Mouse (Mus musculus): ENCODE results near the gene Klhdc8a. TPM values are rescaled to one million over a fixed set of nuclear protein-coding genes. Genes with fewer than 3 reads are reported as not detected.

Klhdc8a gene
- polyA plus RNA-seq, 1 experiment from 2014 or later: 1.4 TPM

DNA sequence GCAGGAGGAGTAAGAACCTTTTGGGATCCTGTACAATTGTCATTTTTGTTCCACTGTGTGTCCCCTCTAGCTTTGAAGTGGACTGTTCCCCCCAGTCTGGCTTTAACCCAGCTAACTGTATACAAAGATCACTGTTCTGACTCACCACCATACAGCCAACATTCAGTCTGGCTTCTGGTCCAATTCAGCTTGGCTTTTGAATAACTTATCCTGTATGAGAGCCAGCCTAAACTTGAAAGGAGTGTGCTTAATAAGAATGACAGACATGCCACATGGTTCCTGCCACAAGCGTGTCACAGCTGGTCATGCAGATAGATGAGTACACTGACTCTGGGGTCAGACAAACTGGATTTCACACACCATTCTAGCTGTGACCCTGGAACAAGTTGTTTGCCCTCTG, 11.7 kb upstream of the Klhdc8a start:
- H3K4me2 ChIP-seq (replicated peaks; ENCODE audit: low read depth, low read length): no peak overlapping the region
- no peak overlapping the region for H3K4me3 ChIP-seq (ENCODE audit: low read length)
- no peaks in the 10 kb centered on the region for H3K9me3 ChIP-seq (ENCODE audit: control insufficient read depth, low read length)
- H3K36me3 ChIP-seq (ENCODE audit: control insufficient read depth, insufficient read depth, low read length): no peaks in the 10 kb centered on the region
- H3K27me3 ChIP-seq (ENCODE audit: control insufficient read depth, insufficient read depth, low read length): no peaks in the 10 kb centered on the region
- peaks cover 14% of the 10 kb centered on the region; the same call in 1 of the 2 replicates for H3K4me1 ChIP-seq (ENCODE audit: control insufficient read depth, insufficient read depth, low read length)
- no peak for ATAC-seq (ENCODE audit: low FRiP score, low TSS enrichment)
- H3K27ac ChIP-seq (ENCODE audit: low read depth, low read length): no peak overlapping the region
- H3K9ac ChIP-seq (ENCODE audit: low read depth, low read length): no peak overlapping the region
- whole genome bisulfite sequencing: 82% methylated on average over 1 of the region's 1 CpGs

- H3K4me2 ChIP-seq (replicated peaks; ENCODE audit: low read depth, low read length): no peak overlapping the region
- H3K9me3 ChIP-seq (ENCODE audit: control insufficient read depth, low read length): no peaks in the 10 kb centered on the region
- no peaks in the 10 kb centered on the region for H3K36me3 ChIP-seq (ENCODE audit: control insufficient read depth, insufficient read depth, low read length)
- no peak overlapping the region for H3K27ac ChIP-seq (ENCODE audit: low read depth, low read length)
- H3K4me3 ChIP-seq (ENCODE audit: low read length): no peak overlapping the region
- no peaks in the 10 kb centered on the region for H3K27me3 ChIP-seq (ENCODE audit: control insufficient read depth, insufficient read depth, low read length)
- no peak for ATAC-seq (ENCODE audit: low FRiP score, low TSS enrichment)
- WGBS: 56% methylated on average over 2 of the region's 2 CpGs
- no peak overlapping the region for H3K9ac ChIP-seq (ENCODE audit: low read depth, low read length)
- peaks cover 21% of the 10 kb centered on the region for H3K4me1 ChIP-seq (ENCODE audit: control insufficient read depth, insufficient read depth, low read length)
Measured at GRCm38 (mm10) chr1:132287445-132287844, 11.0 kb upstream of the Klhdc8a start.

- Histone ChIP-seq H3K9ac (ENCODE audit: low read depth, low read length) (no peak overlapping the region), H3K9me3 (ENCODE audit: control insufficient read depth, low read length) (no peaks in the 10 kb centered on the region), H3K4me3 (ENCODE audit: low read length) (no peak overlapping the region), H3K36me3 (ENCODE audit: control insufficient read depth, insufficient read depth, low read length) (no peaks in the 10 kb centered on the region), H3K4me1 (ENCODE audit: control insufficient read depth, insufficient read depth, low read length) (peaks cover 26% of the 10 kb centered on the region), H3K27ac (ENCODE audit: low read depth, low read length) (no peak overlapping the region), H3K27me3 (ENCODE audit: control insufficient read depth, insufficient read depth, low read length) (no peaks in the 10 kb centered on the region), H3K4me2 (replicated peaks; ENCODE audit: low read depth, low read length) (no peak overlapping the region)
- ATAC-seq (ENCODE audit: low FRiP score, low TSS enrichment): no peak
- 23% methylated on average over 11 of the region's 11 CpGs for WGBS
Measured at GRCm38 (mm10) chr1:132287991-132288451, 10.4 kb upstream of the Klhdc8a start.

DNA sequence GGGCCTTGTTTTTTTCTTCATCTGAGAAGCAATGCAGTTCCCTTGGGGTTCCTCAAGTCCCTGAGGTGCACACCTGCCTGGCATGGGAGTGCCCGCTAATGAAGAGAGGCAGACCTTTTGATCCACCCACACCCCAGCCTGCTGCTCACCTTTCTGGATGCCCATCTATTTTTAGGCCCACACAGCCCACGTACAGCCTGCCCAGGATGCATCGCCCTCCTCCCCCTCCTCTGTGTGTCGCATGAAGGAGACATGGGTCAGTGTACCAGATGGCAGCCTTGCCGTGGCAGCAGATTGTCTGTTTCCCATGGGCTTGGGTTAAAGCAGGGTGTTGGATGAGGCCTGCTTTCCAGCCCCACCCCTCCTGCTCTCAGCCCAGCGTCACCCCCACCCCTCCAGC, 8.5 kb upstream of the Klhdc8a start:
- no peaks in the 10 kb centered on the region for H3K9me3 ChIP-seq (ENCODE audit: control insufficient read depth, low read length)
- H3K36me3 ChIP-seq (ENCODE audit: control insufficient read depth, insufficient read depth, low read length): no peaks in the 10 kb centered on the region
- no peak overlapping the region for H3K27ac ChIP-seq (ENCODE audit: low read depth, low read length)
- H3K4me3 ChIP-seq (ENCODE audit: low read length): no peak overlapping the region
- H3K27me3 ChIP-seq (ENCODE audit: control insufficient read depth, insufficient read depth, low read length): no peaks in the 10 kb centered on the region
- peaks cover 28% of the 10 kb centered on the region for H3K4me1 ChIP-seq (ENCODE audit: control insufficient read depth, insufficient read depth, low read length)
- H3K4me2 ChIP-seq (replicated peaks; ENCODE audit: low read depth, low read length): no peak overlapping the region
- no peak overlapping the region for H3K9ac ChIP-seq (ENCODE audit: low read depth, low read length)
- no peak for ATAC-seq (ENCODE audit: low FRiP score, low TSS enrichment)
- WGBS: 54% methylated on average over 6 of the region's 6 CpGs

- H3K36me3 ChIP-seq (ENCODE audit: control insufficient read depth, insufficient read depth, low read length): no peaks in the 10 kb centered on the region
- H3K9ac ChIP-seq (ENCODE audit: low read depth, low read length): no peak overlapping the region
- H3K27ac ChIP-seq (ENCODE audit: low read depth, low read length): peak overlapping the region; percentile 72; the same call in 1 of the 2 replicates
- H3K9me3 ChIP-seq (ENCODE audit: control insufficient read depth, low read length): no peaks in the 10 kb centered on the region
- WGBS: 26% methylated on average over 11 of the region's 11 CpGs
- no peak overlapping the region for H3K4me2 ChIP-seq (replicated peaks; ENCODE audit: low read depth, low read length)
- no peaks in the 10 kb centered on the region for H3K27me3 ChIP-seq (ENCODE audit: control insufficient read depth, insufficient read depth, low read length)
- ATAC-seq (ENCODE audit: low FRiP score, low TSS enrichment): peak; percentile 26; the same call in 1 of the 2 replicates
- H3K4me3 ChIP-seq (ENCODE audit: low read length): no peak overlapping the region
- H3K4me1 ChIP-seq (ENCODE audit: control insufficient read depth, insufficient read depth, low read length): peaks cover 28% of the 10 kb centered on the region
Measured at GRCm38 (mm10) chr1:132290921-132291675, 7.3 kb upstream of the Klhdc8a start.

DNA sequence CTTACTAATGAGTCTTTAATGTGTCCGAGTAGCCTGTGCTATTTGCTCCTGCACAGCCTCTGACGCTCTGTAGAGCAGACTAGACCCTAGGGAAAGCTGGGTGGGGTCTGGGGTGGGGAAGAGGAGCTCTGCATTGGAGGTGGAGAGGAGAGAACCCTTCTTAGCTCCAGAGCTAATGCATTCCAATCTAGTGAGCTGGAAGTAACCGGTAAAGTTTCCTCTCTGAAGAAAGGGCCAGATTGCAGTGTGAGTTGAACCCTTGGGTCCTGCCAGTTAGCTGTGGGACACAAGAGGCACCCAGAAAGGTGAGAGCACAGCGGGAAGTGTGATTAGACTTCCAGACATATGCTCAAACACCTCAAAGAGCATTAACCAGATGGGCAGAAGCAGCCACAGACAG, 6.7 kb upstream of the Klhdc8a start:
- peak; percentile 13; the same call in 1 of the 2 replicates for ATAC-seq (ENCODE audit: low FRiP score, low TSS enrichment)
- no peak overlapping the region for H3K9ac ChIP-seq (ENCODE audit: low read depth, low read length)
- no peak overlapping the region for H3K4me3 ChIP-seq (ENCODE audit: low read length)
- no peaks in the 10 kb centered on the region for H3K27me3 ChIP-seq (ENCODE audit: control insufficient read depth, insufficient read depth, low read length)
- peak overlapping the region; percentile 72; the same call in 1 of the 2 replicates for H3K27ac ChIP-seq (ENCODE audit: low read depth, low read length)
- no peaks in the 10 kb centered on the region for H3K36me3 ChIP-seq (ENCODE audit: control insufficient read depth, insufficient read depth, low read length)
- 18% methylated on average over 4 of the region's 4 CpGs for WGBS
- H3K4me2 ChIP-seq (replicated peaks; ENCODE audit: low read depth, low read length): no peak overlapping the region
- H3K4me1 ChIP-seq (ENCODE audit: control insufficient read depth, insufficient read depth, low read length): peaks cover 28% of the 10 kb centered on the region
- H3K9me3 ChIP-seq (ENCODE audit: control insufficient read depth, low read length): no peaks in the 10 kb centered on the region

DNA sequence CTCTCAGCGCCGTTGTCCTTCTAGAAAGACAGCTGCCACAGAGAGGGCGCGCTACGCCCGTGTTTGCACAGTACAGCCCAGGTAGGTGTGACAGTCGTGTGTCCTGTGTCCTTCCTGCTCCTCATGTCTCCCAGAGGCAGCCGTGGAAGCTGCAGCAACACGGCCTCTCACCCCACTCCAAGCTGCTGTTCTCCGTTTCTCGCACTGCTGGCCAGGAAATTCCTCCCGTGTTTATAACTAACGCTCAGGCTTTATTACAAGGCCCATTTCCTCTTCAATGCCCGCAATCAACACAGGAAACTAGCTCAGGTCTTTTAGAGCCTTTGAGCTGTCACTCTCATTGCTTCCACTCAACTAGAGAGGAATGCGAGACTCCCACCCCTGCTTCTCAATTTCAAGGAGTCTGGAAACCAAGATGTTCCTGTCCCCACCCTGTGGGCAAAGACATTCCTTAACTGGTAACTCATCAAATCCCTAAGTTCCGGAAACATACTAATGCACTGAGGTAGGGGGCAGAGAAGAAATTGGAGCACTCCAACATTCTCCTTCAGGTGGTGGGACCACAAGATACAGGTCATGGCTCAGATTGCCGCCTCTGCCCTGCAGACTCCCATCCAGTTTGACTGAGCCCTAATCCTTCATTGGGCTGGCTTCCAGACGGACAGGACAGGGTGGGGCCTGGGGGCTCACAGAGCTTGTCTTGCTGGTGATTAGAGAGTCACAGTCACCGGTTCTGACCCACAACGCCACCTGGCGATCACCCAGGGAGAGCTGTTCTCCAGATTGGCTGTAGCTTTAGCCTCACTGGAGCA, 5.9 kb upstream of the Klhdc8a start:
- peak; percentile 45 for ATAC-seq (ENCODE audit: low FRiP score, low TSS enrichment)
- no peak overlapping the region for H3K4me2 ChIP-seq (replicated peaks; ENCODE audit: low read depth, low read length)
- WGBS: 19% methylated on average over 21 of the region's 21 CpGs
- H3K36me3 ChIP-seq (ENCODE audit: control insufficient read depth, insufficient read depth, low read length): no peaks in the 10 kb centered on the region
- H3K27me3 ChIP-seq (ENCODE audit: control insufficient read depth, insufficient read depth, low read length): no peaks in the 10 kb centered on the region
- peaks cover 26% of the 10 kb centered on the region for H3K4me1 ChIP-seq (ENCODE audit: control insufficient read depth, insufficient read depth, low read length)
- no peak overlapping the region for H3K4me3 ChIP-seq (ENCODE audit: low read length)
- peak overlapping the region; percentile 72 for H3K27ac ChIP-seq (ENCODE audit: low read depth, low read length)
- H3K9me3 ChIP-seq (ENCODE audit: control insufficient read depth, low read length): no peaks in the 10 kb centered on the region
- H3K9ac ChIP-seq (ENCODE audit: low read depth, low read length): no peak overlapping the region

- WGBS: 69% methylated on average over 7 of the region's 7 CpGs
- ATAC-seq (ENCODE audit: low FRiP score, low TSS enrichment): no peak
- no peak overlapping the region for H3K9ac ChIP-seq (ENCODE audit: low read depth, low read length)
- H3K9me3 ChIP-seq (ENCODE audit: control insufficient read depth, low read length): no peaks in the 10 kb centered on the region
- H3K27ac ChIP-seq (ENCODE audit: low read depth, low read length): no peak overlapping the region
- H3K4me3 ChIP-seq (ENCODE audit: low read length): no peak overlapping the region
- H3K4me2 ChIP-seq (replicated peaks; ENCODE audit: low read depth, low read length): no peak overlapping the region
- no peaks in the 10 kb centered on the region for H3K36me3 ChIP-seq (ENCODE audit: control insufficient read depth, insufficient read depth, low read length)
- H3K4me1 ChIP-seq (ENCODE audit: control insufficient read depth, insufficient read depth, low read length): peaks cover 27% of the 10 kb centered on the region
- peaks cover 18% of the 10 kb centered on the region for H3K27me3 ChIP-seq (ENCODE audit: control insufficient read depth, insufficient read depth, low read length)
Measured at GRCm38 (mm10) chr1:132295506-132295905, 2.9 kb upstream of the Klhdc8a start.

DNA sequence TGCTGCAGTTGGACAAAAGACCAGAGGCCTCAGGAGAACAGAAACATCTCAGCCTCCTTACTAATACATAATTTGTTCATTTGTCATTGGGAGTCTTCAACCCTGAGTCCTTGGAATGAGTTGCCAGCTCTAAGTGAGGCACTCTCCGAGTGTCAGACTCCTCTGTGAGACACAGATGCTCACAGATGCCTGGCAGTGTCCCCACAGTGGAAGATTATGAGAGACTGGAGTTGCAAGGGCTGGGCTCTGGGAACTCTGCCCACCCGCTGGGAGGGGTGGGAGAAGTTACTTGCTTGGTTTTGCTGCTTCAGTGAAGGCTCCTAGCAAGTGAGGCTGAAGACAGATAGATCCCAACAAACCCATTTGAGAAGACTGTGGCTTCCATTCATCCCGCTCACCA, 2.4 kb upstream of the Klhdc8a start:
- peaks cover 26% of the 10 kb centered on the region for H3K4me1 ChIP-seq (ENCODE audit: control insufficient read depth, insufficient read depth, low read length)
- no peaks in the 10 kb centered on the region for H3K36me3 ChIP-seq (ENCODE audit: control insufficient read depth, insufficient read depth, low read length)
- no peak overlapping the region for H3K9ac ChIP-seq (ENCODE audit: low read depth, low read length)
- no peak overlapping the region for H3K4me3 ChIP-seq (ENCODE audit: low read length)
- no peak for ATAC-seq (ENCODE audit: low FRiP score, low TSS enrichment)
- peaks cover 18% of the 10 kb centered on the region for H3K27me3 ChIP-seq (ENCODE audit: control insufficient read depth, insufficient read depth, low read length)
- H3K27ac ChIP-seq (ENCODE audit: low read depth, low read length): no peak overlapping the region
- no peaks in the 10 kb centered on the region for H3K9me3 ChIP-seq (ENCODE audit: control insufficient read depth, low read length)
- 84% methylated on average over 3 of the region's 3 CpGs for WGBS
- H3K4me2 ChIP-seq (replicated peaks; ENCODE audit: low read depth, low read length): no peak overlapping the region
